Mouse (Mus musculus) left cerebral cortex, postnatal 25 days (tissue): ENCODE results near the gene Tmem170. TPM values are rescaled to one million over a fixed set of nuclear protein-coding genes. Genes with fewer than 3 reads are reported as not detected.

ENCODE experiments used
- DNase-seq, 2 experiments: peaks; one replicate each; pipeline ENCODE4 v3.0.0; 2022; ENCODE audit warnings: low spot score in 2 of 2, mixed read lengths in 1 of 2
- intact Hi-C: fragments of 180-260 bp; cut with DNase I; formaldehyde crosslinking; loops from one replicate; pipeline ENCODE4 v1.15.1; 2025
- total RNA-seq, 2 experiments: library from RNA; stranded (reverse); gene quantifications; 2 replicates each; pipeline ENCODE4 v1.2.3; 2021

Gene Tmem170
- total RNA-seq, result 1 to 10 TPM; 3.6 to 4.3 TPM

DNA sequence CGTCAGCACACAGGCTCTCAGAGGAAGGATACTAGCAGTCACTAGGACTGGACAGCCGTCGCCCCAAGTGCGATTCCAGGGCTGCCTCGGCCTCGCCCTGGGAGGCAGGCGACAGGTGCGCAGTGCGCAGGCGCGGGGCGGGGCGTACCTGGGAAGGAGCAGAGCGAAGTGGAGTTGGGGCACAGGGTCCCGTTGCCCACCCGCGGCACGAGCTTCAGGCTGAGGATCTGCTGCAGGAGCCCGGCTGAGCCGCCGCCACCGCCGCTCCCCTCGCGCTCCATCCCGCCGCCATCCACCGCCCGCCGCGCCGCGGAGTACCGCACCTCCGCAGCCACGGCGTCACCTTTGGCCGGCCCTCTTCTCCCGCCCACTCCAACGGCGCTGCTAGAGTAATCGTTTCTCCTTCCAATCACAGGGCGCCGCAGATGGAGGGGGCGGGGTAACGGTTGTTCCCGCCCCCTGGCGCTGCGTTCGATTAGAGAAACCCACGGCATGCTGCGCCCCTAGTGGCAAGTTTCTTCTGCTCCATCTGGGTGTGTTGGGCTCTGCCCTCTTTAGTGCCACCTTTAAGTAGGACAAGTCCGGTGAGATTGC, at the start of gene Tmem170:
Tmem170 (minus strand) TSS at position 396 of the 594 bp plus-strand sequence.
- intact Hi-C loops, result loop anchor here (2.0 to 10.0 kb wide), 3 partner anchors 36 to 1758 kb away; partner anchors contain the start of genes Chst5 and Mon1b
- peak; percentile 98 to 99 for DNase-seq

DNA sequence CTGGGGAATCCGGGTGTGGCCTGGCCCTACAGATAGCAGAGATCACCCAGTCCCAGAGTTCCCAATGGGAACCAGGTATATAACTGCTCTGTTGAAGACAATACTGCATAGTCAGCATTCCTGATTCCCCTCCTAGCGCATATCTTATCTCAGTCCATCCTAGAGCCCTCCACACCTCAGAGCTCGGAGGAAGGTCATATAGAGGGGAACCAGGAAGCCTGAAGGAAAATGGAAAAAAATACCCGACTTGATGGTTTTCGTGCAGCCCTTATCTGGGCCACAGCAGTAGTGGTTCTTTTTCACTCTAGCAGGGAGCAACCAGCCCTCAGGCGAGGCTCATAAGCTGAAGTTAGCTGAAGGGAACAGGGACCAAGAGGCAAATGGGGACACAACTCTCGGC, 48.4 kb upstream of the Tmem170 start:
- no peak for DNase-seq
- intact Hi-C loops, result no loop called here

DNA sequence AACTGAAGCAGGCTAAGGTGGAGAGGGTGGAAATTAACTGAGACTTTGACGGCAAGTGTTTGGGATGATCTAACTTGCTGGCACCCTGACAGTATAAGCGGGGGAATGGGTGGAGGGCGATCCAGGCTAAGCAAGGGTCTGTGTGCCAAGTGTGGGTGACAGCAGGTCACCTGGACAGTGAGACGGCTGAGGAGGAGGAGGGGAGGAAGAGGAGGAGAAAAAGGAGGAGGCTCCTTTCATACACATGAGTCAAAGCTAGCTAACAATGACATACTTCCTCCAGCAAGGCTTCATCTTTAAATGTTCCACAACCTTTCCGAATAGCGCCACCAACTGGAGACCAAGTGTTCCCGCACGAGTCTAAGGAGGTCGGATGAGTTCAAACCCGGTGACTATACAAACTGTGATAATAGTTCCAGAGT, 46.8 kb upstream of the Tmem170 start:
- DNase-seq, result peak; percentile 25 to 57
- intact Hi-C loops, result no loop called here

DNA sequence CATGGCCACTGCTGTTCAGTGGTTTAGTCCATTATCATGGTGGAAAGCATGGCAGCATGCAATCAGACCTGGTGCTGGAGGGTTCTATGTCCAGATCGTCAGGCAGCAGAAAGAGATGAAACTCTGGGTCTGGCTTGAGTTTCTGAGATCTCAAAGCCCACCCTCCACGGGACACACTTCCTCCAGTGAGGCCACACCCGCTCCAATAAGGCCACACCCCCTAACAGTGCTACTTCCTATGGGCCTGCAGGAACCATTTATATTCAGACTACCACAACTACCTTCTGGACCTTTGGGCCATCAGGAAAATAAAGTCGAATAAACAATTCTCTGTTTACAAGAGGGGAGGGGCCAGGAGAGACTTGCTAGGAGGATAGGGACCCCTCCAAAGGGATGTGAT, 44.4 kb upstream of the Tmem170 start:
- no peak for DNase-seq
- intact Hi-C loops, result no loop called here

DNA sequence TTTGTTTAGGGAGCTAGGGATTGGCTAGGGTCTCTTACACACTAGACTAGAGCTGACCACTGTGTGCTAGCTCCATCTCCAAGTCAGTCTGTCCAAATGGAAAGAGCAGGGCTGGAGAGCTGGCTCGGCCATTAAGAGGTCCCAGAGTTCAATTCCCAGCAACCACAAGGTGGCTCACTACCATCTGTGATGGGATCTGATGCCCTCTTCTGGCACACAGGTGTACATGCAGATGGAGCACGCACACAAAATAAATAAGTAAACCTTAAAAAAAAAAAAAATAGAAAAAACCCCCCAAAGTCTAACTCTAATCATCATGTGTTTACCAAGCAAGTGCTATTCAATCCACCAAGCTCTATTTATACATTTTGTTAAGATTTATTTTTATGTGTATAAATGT, 43.1 kb upstream of the Tmem170 start:
- no peak for DNase-seq
- intact Hi-C loops, result no loop called here

DNA sequence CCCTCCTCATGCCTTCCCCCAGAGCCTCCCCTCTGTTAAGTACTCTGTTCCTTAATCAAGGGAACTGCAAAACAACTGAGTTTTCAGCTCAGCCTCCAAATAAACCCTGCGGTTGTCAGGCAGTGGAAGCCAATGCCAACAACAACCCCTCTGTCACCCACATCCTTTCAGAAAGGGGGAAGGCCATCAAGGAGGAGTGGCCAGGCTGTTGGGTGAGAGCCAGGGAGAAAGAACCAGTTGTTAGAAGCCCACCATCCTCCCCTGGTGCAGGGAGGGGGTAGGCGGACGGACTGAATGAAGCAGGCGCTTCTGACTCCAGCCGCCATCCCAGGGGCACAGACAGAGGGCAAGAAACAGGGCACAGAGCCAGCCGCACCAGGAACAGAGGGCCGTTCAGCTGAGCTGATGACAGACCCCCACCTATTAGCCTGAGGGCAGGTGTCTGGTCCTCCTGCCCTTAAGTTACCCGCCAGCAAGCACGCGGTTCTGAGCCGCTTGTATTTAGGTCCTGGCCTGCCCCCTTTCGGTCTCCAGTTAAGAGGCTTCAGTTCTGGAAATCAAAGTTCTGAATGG, 36.4 kb upstream of the Tmem170 start:
- intact Hi-C loops, result loop anchor here (5.0 kb wide), 1 partner anchor 36 kb away; the partner anchor contains the start of gene Tmem170
- peak; percentile 36 to 45 for DNase-seq

DNA sequence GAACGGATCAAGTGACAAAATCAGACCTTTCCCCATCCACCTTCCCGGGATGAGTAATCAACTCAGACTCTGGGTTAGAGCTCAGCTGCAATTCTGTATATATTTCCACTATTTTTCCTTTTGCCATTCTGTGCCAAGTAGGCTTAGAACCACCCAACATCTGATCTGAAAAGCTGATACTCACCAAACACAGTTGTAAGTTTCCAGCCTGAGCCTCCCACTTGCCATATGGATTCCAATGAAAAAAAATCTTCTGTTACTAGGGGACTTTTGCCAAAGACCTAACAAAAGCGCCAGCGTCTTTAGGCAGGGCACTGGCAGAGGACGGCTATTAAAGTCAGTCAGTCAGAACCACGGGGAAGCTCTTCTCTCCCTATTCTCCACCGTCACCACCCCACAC, 35.0 kb upstream of the Tmem170 start:
- DNase-seq, result peak; percentile 24 to 82

DNA sequence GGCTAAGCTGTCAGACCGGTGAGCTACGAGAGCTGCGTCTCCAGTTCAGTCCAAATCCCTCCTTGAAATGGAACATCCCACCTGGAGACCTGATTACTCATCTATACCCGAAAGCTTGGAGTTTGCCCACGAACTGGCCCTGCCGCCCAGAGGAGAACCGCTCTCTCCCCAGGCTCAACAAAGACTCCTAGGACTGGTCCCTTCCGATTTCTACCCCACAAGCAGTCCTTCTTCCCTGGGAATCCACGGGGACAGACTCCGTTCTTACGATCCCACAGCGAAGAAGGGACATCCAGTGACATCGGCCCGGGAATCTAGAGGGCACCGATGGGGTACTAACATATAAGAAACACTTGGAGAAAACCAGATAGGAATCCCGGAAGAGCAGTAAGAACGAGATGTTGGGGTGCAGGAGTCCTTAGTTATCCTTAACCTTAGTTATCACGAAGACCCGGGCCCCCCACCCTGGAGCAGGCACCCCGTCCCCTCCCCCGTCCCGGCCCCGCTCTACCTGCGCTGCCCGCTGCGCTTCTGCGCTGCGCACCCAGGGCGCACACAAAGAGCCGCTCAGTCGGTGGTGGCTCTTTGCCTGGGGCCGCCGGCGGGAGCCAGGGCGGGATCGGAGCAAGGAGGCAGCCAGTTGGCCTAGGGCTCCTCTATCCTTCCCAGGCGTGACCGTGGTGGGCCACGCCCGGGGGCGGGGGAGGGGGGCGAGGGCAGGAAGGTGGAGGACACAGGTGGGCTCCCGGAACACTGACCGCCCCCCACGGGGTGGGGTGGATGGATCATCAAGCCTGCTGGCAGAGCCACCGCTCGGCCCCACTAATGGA, 33.3 kb upstream of the Tmem170 start, which contains the start of gene Chst5:
Chst5 (minus strand) TSS at position 827 of the 830 bp plus-strand sequence.
- intact Hi-C loops, result loop anchor here (5.0 kb wide), 1 partner anchor 33 kb away; the partner anchor contains the start of gene Tmem170
- no peak for DNase-seq

More for the DNA sequence above, 35.0 kb upstream of the Tmem170 start:
- intact Hi-C loops, result loop anchor here (5.0 kb wide), 1 partner anchor 34 kb away; the partner anchor contains the start of gene Tmem170

DNA sequence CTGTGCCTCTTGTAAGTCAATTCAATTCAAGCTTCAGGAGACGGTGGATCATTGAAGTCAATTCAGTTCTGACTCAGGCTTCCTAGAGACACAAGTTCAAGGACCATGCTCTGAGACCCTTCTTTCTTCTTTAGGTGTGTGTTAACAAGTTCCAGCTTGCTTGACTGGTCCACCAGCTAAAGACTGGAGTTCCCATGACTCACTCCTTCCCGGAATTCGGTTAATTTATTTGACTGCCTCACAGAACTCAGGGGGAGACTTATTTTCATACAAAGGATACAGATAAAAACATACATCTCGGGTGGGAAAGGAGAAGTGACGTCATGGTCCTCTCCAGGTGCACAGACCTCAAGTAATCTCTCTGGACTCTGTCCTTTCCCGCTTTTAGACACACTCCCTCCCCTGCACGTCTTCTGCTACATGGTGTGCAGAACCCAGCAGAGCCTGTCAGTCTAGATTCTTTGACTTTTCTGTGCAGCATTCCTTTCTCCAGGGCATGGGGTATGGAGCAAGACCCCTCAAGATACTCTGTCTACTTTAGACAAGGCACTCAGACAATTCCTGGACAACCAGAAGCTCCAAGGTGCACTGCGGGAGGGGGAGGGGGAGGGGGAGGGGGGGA, 29.1 kb upstream of the Tmem170 start:
- DNase-seq, result no peak
- intact Hi-C loops, result no loop called here

DNA sequence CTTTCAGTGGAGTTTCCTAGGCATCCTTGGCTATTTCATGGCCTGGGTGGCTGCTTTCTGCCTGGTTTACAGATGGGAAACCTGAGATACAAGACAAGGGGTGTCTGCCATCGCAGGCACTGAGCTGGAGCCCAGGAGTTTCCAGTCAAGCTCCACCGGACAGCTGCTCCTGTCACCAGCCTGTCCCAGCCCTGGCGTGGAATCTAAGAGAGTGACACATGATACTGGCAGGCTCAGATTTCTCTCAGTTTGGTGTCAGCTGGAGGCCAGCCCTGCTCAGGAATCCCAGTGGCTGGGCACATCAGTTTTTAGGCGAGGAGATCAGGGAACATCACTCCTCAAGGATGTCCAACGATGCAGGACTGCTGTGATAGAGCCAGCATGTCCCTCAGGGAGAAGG, 25.5 kb upstream of the Tmem170 start:
- no peak for DNase-seq
- intact Hi-C loops, result no loop called here

DNA sequence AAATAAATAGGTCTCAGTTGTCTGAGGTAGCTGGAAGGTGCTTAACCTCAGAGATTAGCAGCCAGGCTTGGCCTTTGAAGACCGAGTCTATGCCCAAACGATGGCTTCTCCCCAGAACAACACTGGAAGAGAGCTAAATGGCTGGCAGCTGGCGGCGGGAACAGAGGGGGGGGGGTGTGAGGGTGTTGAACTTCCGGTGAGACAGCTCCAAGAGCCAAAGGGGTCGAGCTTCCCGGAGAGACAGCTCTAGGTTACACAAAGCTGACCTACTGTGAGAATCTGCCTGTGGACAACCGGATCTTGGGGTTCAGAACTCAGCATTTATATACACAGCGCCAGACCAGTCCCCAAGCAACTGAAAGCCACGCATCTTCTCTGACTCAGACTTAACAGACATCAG, 22.0 kb upstream of the Tmem170 start:
- DNase-seq, result no peak
- intact Hi-C loops, result no loop called here

DNA sequence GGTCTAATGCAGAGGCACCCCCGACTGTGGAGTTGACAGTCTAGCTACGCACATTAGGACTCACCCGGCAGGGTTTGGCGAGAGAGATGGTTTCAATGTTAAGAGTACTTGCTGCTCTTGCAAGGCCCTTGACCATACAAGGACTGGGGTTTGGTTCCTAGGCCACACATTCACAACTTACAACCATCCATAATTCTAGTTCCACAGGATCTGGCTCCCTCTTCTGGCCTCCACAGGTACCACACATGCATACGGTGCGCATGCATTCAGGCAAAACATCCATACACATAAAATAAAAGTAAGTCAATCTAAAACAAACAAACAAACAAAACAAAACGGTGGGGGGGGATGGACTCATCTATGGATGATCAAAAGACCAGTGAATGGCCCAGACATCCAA, 18.4 kb upstream of the Tmem170 start:
- DNase-seq, result no peak
- intact Hi-C loops, result no loop called here

DNA sequence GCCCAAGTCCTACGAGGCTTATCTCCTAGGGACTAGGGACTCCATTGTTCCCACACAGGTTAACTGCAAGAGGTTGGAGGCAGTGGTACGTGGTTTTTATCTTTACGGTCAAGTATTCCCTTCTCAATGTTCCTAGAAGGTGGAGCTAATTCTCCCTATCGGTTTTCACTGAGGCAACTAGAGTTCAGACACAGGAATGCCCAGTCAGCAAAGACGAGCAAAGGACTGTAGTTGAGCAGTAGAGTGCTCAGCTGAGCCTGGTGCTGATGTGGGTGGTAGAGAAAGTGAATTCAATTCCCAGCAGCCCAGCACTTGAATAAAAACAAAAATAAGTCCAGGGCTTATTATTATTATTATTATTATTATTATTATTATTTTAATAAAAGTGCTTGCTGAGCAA, 16.1 kb upstream of the Tmem170 start:
- intact Hi-C loops, result no loop called here
- no peak for DNase-seq

DNA sequence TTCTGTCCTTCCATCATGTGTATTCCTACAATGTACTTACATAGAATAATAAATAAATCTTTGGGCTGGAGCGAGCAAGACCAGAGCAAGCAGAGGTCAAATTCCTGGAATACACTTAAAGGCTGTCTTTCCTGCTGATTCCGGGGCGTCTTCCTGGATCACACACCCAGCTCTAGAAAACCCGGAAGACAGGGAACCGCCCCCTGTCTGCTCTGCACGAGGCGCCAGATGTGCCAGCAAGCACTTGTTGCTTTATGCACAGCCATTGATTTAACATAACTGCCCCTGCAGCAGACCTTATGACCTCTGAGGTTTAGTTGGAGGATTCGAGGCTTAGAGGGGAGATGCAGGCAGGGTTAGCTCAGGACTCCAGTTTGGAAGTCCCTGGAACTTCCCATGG, 15.4 kb upstream of the Tmem170 start:
- intact Hi-C loops, result no loop called here
- DNase-seq, result no peak

DNA sequence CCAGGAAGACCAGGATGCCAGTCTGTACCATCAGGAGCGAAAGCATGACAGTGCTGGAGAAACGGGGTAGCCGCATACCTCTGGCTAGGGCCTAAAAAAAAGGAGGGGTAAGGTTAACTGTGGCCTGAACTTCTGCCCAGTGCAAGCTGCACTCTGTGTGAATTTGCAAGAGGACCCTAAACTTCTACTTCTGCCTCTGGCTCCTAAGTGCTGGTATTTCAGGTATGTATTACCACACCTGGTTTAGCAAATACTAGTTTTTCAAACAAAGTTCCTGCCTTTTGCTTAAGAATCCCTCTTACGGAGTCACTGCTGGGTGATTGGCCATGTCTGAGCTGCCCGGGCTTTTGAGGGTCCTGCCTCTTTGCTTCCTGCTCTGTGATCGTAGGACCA, 14.4 kb upstream of the Tmem170 start:
- intact Hi-C loops, result no loop called here
- no peak for DNase-seq

DNA sequence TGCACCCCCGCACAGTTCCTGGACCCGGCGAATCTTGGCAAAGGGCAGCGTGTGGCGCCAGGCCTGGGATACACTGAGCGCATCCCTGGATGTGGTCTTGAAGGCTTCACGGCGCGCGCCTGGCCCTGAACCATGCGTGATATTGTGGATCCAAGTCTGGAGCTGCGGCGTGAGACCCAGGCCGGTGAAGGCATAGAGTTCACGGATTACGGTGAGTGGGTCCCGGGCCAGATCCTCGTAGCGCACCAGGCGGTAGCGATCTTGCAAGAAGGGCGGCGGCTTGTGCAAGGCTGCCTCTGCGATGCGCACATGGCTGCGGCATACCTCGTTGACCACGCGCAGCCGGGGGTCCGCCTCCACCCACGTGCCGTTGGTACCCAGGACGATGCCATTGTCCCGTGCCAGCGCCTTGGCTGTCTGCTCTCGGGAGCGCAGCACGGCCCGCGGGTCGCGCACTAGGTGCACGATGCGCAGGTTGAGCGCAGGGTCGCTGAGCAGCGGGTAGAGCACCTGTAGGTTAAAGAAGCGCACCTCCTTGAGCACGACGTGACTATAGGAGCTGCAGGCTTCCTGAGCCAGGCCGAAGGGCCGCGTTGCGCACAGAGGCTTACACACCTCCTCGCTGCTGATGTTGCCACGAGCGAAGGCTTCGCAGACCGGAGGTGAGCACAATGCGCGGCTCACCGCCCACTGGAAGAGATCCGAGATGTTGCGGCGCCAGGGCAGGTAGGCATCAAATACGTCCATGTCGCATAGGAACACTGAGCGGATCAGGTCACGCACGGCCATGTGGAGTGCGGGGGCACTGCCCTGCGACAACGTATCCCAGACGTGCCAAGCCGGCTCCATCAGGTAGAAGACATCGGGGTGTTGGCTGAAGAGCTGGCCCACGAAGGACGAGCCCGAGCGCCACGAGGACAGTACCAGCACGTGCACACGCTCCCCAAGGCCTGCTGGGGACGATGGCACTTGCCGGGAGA, 13.7 kb upstream of the Tmem170 start:
- DNase-seq, result no peak
- intact Hi-C loops, result no loop called here

DNA sequence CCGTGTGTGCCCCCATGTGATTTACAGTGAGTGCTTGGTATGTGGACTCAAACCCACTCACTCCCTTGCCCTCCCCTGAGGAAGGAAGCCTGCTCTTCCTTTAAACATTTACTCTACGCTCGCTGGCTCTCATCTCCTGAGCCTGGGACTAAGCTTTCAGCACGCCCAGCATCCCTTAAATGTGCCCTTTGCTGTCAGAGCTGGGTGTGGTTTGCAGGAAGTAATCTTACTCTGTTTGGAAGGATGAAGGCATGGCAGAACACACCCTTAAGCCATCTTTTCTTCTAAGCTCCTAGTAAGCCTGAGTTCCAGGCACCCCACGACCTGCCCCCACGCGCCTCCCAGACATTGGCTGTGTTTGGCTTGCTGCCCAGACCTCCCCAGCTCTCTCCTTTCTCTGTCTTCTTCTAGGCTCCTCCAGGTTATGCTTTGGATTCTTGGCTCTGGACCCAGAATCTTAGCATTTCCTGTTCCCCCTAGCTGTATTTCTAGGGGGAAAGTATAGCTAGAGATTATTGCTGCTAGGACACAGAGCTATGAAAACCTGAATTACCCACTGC, 11.6 kb upstream of the Tmem170 start:
- intact Hi-C loops, result no loop called here
- DNase-seq, result peak in 1 of 2 experiments; percentile 18

DNA sequence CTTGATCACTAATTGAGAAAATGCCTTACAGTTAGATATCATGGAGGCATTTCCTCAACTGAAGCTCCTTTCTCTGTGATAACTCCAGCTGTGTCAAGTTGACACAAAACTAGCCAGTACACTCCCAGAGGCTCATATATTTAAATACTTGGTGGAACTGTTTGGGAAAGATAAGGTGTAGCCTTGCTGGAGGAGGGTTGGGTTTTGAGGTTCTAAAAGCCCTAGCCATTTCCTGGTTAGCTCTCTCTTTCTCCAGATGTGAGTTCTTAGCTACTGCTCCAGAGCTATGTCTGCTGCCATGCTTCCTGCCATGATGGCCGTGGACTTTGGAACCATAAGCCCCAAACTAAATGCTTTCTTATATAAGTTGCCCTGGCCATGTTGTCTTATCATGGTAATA, 10.9 kb upstream of the Tmem170 start:
- no peak for DNase-seq
- intact Hi-C loops, result no loop called here

DNA sequence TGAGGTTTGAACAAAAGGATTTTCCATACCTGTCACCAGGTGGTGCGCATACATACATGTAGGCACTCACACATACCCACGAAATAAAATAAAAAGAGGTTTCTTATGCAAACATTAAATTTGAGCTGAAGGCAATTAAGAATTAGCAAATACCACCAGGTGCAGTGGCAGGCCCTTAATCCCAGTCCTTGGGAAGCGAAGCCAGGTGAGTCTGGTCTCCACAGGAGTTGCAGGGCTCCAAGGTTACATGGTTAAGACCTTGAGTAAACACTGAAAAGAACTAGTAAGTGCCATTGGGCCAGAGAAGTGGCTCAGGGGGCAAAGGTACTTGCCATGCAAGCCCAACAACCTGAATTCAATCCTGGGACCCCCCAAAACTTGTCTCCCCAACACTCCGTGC, 7.1 kb upstream of the Tmem170 start:
- no peak for DNase-seq
- intact Hi-C loops, result no loop called here
